Mouse (Mus musculus): ENCODE data around the gene Adamts17.

GRCm38 (mm10) chr7:66970235-66970634 lies 130.7 kb downstream of the Adamts17 start:
- TF ChIP-seq CTCF (IDR thresholded peaks at IDR 0.05; ENCODE audit: low read depth, low read length) (no peak), POLR2A (IDR thresholded peaks at IDR 0.05; ENCODE audit: insufficient read depth, low read length) (no peak)

Measured in ES-Bruce4 (cell line).